Mouse (Mus musculus): ENCODE data around the gene Bzw1. TPM values are rescaled to one million over a fixed set of nuclear protein-coding genes. Genes with fewer than 3 reads are reported as not detected.

Bzw1 gene
- 205 TPM for polyA plus RNA-seq (2021)

GRCm38 (mm10) chr1:58392652-58393283 is at the start of gene Bzw1:
Gene Bzw1 (plus strand): TSS chr1:58392898.
- DNase-seq (ENCODE audit: low read depth, low spot score), result peak; percentile 69
- ChIA-PET CTCF (no interaction called here), POLR2A (interaction anchor here (1.3 to 1.7 kb wide), 3 partner anchors 10 to 31 kb away, joined by 5 to 7 read pairs (median 5); partner anchors contain the start of gene Clk1)
- H3K27me3 ChIP-seq, result no peaks in the 10 kb centered on the region
- peak; percentile 88 for ATAC-seq
- in situ Hi-C loops (cut with MboI; ENCODE audit: low pct_unique_long_range_greater_than_20kb), result no loop called here
- TF ChIP-seq CTCF (IDR thresholded peaks at IDR 0.05), result peak; percentile 4

GRCm38 (mm10) chr1:58343861-58344260 is 48.8 kb upstream of the Bzw1 start:
- in situ Hi-C loops (cut with MboI; ENCODE audit: low pct_unique_long_range_greater_than_20kb), result no loop called here
- POLR2A ChIA-PET, result no interaction called here
- DNase-seq (ENCODE audit: low read depth, low spot score) (no peak), ATAC-seq (no peak)
- no peaks in the 10 kb centered on the region for H3K27me3 ChIP-seq
- no peak for TF ChIP-seq CTCF (IDR thresholded peaks at IDR 0.05)
- CTCF ChIA-PET, result interaction anchor here (1.4 kb wide), 1 partner anchor 9 kb away, joined by 4 read pairs; no protein-coding TSS in a partner anchor

DNA sequence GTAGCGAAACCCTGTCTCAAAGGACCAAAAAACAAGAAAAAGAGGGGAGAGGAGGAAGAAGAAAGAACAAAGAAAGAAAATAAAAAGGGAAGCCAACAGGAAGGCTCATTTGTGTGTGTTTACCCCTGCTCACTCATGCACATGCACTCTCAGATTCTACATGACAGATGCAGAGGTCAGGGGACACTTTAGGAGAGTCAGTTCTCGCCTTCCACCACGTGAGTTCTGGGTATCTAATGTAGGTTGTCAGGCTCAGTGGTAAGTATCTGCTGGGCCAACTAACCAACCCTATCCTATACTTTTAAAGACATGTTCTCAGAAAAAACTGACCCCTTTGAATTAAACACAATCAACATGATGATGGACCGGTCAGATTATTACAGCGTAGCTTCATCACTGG is 48.1 kb upstream of the Bzw1 start:
- CTCF ChIA-PET, result no interaction called here
- in situ Hi-C loops (cut with MboI; ENCODE audit: low pct_unique_long_range_greater_than_20kb), result no loop called here
- POLR2A ChIA-PET, result no interaction called here
- no peaks in the 10 kb centered on the region for H3K27me3 ChIP-seq
- TF ChIP-seq CTCF (IDR thresholded peaks at IDR 0.05), result no peak
- DNase-seq (ENCODE audit: low read depth, low spot score), result no peak
- ATAC-seq, result no peak

DNA sequence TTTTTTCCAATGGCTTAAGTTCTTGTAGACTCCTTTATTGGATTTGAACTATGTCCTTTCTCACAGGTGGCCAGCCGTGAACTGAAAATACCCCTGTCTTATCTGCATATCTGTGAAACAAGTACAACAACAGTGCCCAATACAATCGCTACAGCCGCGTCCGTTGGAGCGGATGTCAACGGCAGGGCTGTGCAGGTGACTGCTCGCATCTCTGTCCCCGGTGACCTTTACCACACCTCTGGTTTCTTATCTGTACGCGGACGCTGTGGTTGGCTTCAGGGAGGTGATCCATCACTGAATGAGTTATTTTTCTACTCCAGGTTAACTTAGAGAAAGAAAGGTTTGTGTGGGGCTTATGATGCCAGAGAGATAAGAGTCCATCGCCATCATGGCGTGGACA is 46.5 kb upstream of the Bzw1 start:
- ChIA-PET CTCF (no interaction called here), POLR2A (no interaction called here)
- in situ Hi-C loops (cut with MboI; ENCODE audit: low pct_unique_long_range_greater_than_20kb), result no loop called here
- no peaks in the 10 kb centered on the region for H3K27me3 ChIP-seq
- TF ChIP-seq CTCF (IDR thresholded peaks at IDR 0.05), result no peak
- DNase-seq (ENCODE audit: low read depth, low spot score), result no peak
- no peak for ATAC-seq

GRCm38 (mm10) chr1:58348712-58349111 is 44.0 kb upstream of the Bzw1 start:
- no peaks in the 10 kb centered on the region for H3K27me3 ChIP-seq
- no peak for TF ChIP-seq CTCF (IDR thresholded peaks at IDR 0.05)
- ATAC-seq, result no peak
- POLR2A ChIA-PET, result no interaction called here
- DNase-seq (ENCODE audit: low read depth, low spot score), result no peak
- CTCF ChIA-PET, result no interaction called here
- in situ Hi-C loops (cut with MboI; ENCODE audit: low pct_unique_long_range_greater_than_20kb), result no loop called here

- in situ Hi-C loops (cut with MboI; ENCODE audit: low pct_unique_long_range_greater_than_20kb), result no loop called here
- H3K27me3 ChIP-seq, result no peaks in the 10 kb centered on the region
- CTCF ChIA-PET, result interaction anchor here (1.2 to 2.0 kb wide), 4 partner anchors 10 to 68 kb away, joined by 3 to 4 read pairs (median 4); no protein-coding TSS in a partner anchor
- TF ChIP-seq CTCF (IDR thresholded peaks at IDR 0.05), result no peak
- peak; percentile 73 for DNase-seq (ENCODE audit: low read depth, low spot score)
- POLR2A ChIA-PET, result interaction anchor here (0.6 to 1.0 kb wide), 2 partner anchors 55 to 762 kb away, joined by 3 to 5 read pairs; no protein-coding TSS in a partner anchor
- ATAC-seq, result peak; percentile 94
Observed at GRCm38 (mm10) chr1:58353238-58353893, 39.3 kb upstream of the Bzw1 start.

GRCm38 (mm10) chr1:58358958-58359901 is 33.5 kb upstream of the Bzw1 start:
- ChIA-PET CTCF (no interaction called here), POLR2A (no interaction called here)
- ATAC-seq (peak; percentile 98), DNase-seq (ENCODE audit: low read depth, low spot score) (peak; percentile 59)
- in situ Hi-C loops (cut with MboI; ENCODE audit: low pct_unique_long_range_greater_than_20kb), result no loop called here
- TF ChIP-seq CTCF (IDR thresholded peaks at IDR 0.05), result no peak
- no peaks in the 10 kb centered on the region for H3K27me3 ChIP-seq

- ATAC-seq (no peak), DNase-seq (ENCODE audit: low read depth, low spot score) (no peak)
- ChIA-PET CTCF (no interaction called here), POLR2A (no interaction called here)
- in situ Hi-C loops (cut with MboI; ENCODE audit: low pct_unique_long_range_greater_than_20kb), result no loop called here
- no peaks in the 10 kb centered on the region for H3K27me3 ChIP-seq
- no peak for TF ChIP-seq CTCF (IDR thresholded peaks at IDR 0.05)
Observed at GRCm38 (mm10) chr1:58362296-58362695, 30.4 kb upstream of the Bzw1 start.

GRCm38 (mm10) chr1:58364551-58364950 is 28.1 kb upstream of the Bzw1 start:
- in situ Hi-C loops (cut with MboI; ENCODE audit: low pct_unique_long_range_greater_than_20kb), result no loop called here
- CTCF ChIA-PET, result no interaction called here
- no peaks in the 10 kb centered on the region for H3K27me3 ChIP-seq
- POLR2A ChIA-PET, result no interaction called here
- ATAC-seq (no peak), DNase-seq (ENCODE audit: low read depth, low spot score) (no peak)
- TF ChIP-seq CTCF (IDR thresholded peaks at IDR 0.05), result no peak

DNA sequence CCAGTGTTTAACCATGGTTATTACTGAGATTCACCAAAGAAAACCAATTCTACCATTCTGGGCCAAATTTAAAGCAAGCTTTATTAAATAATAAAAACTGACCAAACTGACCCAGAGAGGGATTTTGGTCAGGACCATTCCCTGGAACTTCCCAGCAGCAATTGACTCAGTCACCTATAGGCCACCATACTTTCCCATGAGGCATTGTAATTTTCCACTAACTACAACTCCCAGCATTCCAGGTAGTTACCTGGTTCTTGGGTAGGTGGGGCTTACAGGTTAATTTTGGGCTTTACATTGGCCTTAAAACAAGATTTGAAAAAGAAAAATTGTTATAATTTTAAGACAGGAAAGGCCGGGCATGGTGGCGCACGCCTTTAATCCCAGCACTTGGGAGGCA is 26.9 kb upstream of the Bzw1 start:
- DNase-seq (ENCODE audit: low read depth, low spot score) (no peak), ATAC-seq (no peak)
- ChIA-PET CTCF (no interaction called here), POLR2A (interaction anchor here (0.5 kb wide), 1 partner anchor 201 kb away, joined by 3 read pairs; no protein-coding TSS in a partner anchor)
- in situ Hi-C loops (cut with MboI; ENCODE audit: low pct_unique_long_range_greater_than_20kb), result no loop called here
- H3K27me3 ChIP-seq, result no peaks in the 10 kb centered on the region
- no peak for TF ChIP-seq CTCF (IDR thresholded peaks at IDR 0.05)

Data from Patski (cell line).